Mouse (Mus musculus) liver, embryonic 14.5 days (tissue): ENCODE results near the gene Tdrkh. TPM values are rescaled to one million over a fixed set of nuclear protein-coding genes. Genes with fewer than 3 reads are reported as not detected.
A peak's percentile ranks its signal among the peaks of the same experiment; 100 is the strongest.

ENCODE experiments used
- ATAC-seq: fragments of 200-750 bp; cut with Nextera tagmentation; 2 replicates; pipeline ENCODE4 v1.8.0; 2017; ENCODE audit warnings: moderate number of reproducible peaks, mild to moderate bottlenecking, moderate library complexity; ENCODE audit not compliant: insufficient read depth
- DNase-seq, 3 experiments: peaks; one replicate each; pipeline ENCODE4 v3.0.0-alpha.2; 2012 to 2013; ENCODE audit warnings: low read depth in 3 of 3, low spot score in 3 of 3
- H3K27ac ChIP-seq: fragments of 300-500 bp; sonication (generic); 2 replicates; pipeline ENCODE4 v1.5.1; 2014; ENCODE audit warnings: moderate library complexity, mild to moderate bottlenecking, control low read depth, inconsistent platforms
- H3K27me3 ChIP-seq: fragments of 300-500 bp; sonication (generic); 2 replicates; pipeline ENCODE4 v1.6.1; 2014; ENCODE audit warnings: mild to moderate bottlenecking, low read length, moderate library complexity; ENCODE audit not compliant: control insufficient read depth, insufficient read depth
- H3K36me3 ChIP-seq: fragments of 300-500 bp; sonication (generic); replicated peaks from 2 replicates; pipeline ENCODE4 v1.6.1; 2014; ENCODE audit warnings: low read depth; ENCODE audit not compliant: control insufficient read depth, insufficient read depth
- H3K4me1 ChIP-seq, 2 experiments: fragments of 200-500 bp in 1 of 2; fragments of 300-500 bp in 1 of 2; sonication (generic) in 1 of 2; replicated peaks; 2 replicates each; pipeline ENCODE4 v1.6.1; 2012 to 2014; ENCODE audit warnings: antibody characterized with exemption in 1 of 2, inconsistent platforms in 1 of 2, low read length in 1 of 2; ENCODE audit not compliant: control insufficient read depth in 2 of 2, insufficient read depth in 2 of 2
- H3K4me2 ChIP-seq: fragments of 300-500 bp; sonication (generic); 2 replicates; pipeline ENCODE4 v1.6.1; 2014; ENCODE audit warnings: low read depth, mild to moderate bottlenecking, control low read depth, moderate library complexity
- H3K4me3 ChIP-seq, 2 experiments: fragments of 200-500 bp in 1 of 2; fragments of 300-500 bp in 1 of 2; sonication (generic) in 1 of 2; 2 replicates each; pipeline ENCODE4 v1.5.1; 2012 to 2014; ENCODE audit warnings: low read depth in 2 of 2, low read length in 2 of 2, mild to moderate bottlenecking in 2 of 2, control low read depth in 1 of 2, inconsistent platforms in 1 of 2, moderate library complexity in 1 of 2; ENCODE audit not compliant: insufficient read depth in 1 of 2
- H3K9ac ChIP-seq: fragments of 300-500 bp; sonication (generic); replicated peaks from 2 replicates; pipeline ENCODE4 v1.6.1; 2014; ENCODE audit warnings: mild to moderate bottlenecking, control low read depth, moderate library complexity
- H3K9me3 ChIP-seq: fragments of 300-500 bp; sonication (generic); 2 replicates; pipeline ENCODE4 v1.6.1; 2016; ENCODE audit warnings: low read length, mixed read lengths; ENCODE audit not compliant: control insufficient read depth
- CTCF ChIP-seq: IDR thresholded peaks from 2 replicates; pipeline ENCODE4 v1.5.1; 2016; ENCODE audit warnings: antibody characterized with exemption, low read depth, control low read depth
- EP300 ChIP-seq: IDR thresholded peaks from 2 replicates; pipeline ENCODE4 v1.6.1; 2016; ENCODE audit warnings: antibody characterized with exemption, low read depth
- WGBS: fragments of 180-500 bp; shearing (Covaris S2); extraction: QIAGEN DNeasy Blood & Tissue Kit; methylation state at CpG from one replicate; pipeline ENCODE4 v1.1.7; 2014; ENCODE audit not compliant: insufficient replicate concordance; 5-methylcytosine and 5-hydroxymethylcytosine counted together
- polyA plus RNA-seq, 2 experiments: library from polyadenylated mRNA; depleted of rRNA in 1 of 2; stranded (reverse) in 1 of 2; unstranded in 1 of 2; fragments of >200 nt; fragmentation: Nextera tagmentation in 1 of 2; extraction: Ambion mirVana in 1 of 2; gene quantifications; 2 replicates each; pipeline versions ENCODE4 v1.2.1 to v1.2.3; 2012 to 2014

Gene Tdrkh
- polyA plus RNA-seq, 2 experiments: 3.0 to 9.0 TPM

GRCm38 (mm10) chr3:94402451-94402850, 10.6 kb upstream of the Tdrkh start:
- Histone ChIP-seq H3K4me2 (no peak overlapping the region), H3K4me3 (no peak overlapping the region), H3K9me3 (no peaks in the 10 kb centered on the region), H3K27ac (no peak overlapping the region), H3K36me3 (no peaks in the 10 kb centered on the region), H3K9ac (no peak overlapping the region), H3K4me1 (no peaks in the 10 kb centered on the region), H3K27me3 (peaks cover 22% of the 10 kb centered on the region)
- WGBS: 48% methylated on average over 8 of the region's 8 CpGs
- TF ChIP-seq CTCF (no peak), EP300 (no peak)
- DNase-seq: no peak
- ATAC-seq: no peak

DNA sequence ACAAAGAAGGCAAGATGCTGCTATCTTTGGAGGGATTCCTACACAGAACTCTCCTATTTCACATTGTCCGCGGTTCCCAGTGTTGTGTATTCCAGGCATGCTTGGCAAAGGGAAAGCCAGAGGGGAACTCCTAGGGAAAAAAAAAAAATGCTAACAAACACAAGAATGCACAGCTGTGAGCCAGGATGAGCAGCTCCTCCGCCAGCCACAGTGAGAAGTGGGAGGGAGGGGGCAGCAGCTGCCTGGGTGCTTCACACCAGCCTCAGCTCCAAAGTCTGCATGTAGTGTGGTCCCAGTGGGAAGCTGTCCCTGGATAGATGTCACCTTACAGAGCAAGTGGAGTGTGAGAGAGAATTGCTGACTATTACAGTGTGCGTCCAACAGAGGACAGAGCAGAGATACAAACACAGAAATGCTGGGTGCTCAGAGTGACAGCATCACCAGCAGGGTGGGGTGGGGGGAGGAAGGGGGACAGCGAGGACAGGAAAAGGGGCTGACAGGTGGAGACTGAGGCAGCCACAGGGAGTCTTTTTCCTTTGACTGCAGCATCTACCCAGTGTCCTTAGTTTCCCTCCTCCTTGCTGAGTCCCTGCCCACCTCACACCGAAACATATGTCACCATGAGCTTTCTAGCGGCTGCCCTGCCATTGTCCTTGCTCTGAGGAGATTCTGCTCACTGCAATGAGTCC, 8.6 kb upstream of the Tdrkh start:
- WGBS: 36% methylated on average over 7 of the region's 7 CpGs
- Histone ChIP-seq H3K4me3 (no peak overlapping the region), H3K27me3 (peaks cover 6% of the 10 kb centered on the region), H3K4me1 (no peaks in the 10 kb centered on the region), H3K36me3 (no peaks in the 10 kb centered on the region), H3K9ac (no peak overlapping the region), H3K27ac (no peak overlapping the region), H3K9me3 (no peaks in the 10 kb centered on the region), H3K4me2 (no peak overlapping the region)
- no peak for ATAC-seq
- DNase-seq: no peak
- no peak for TF ChIP-seq EP300

GRCm38 (mm10) chr3:94405561-94405960, 7.5 kb upstream of the Tdrkh start:
- H3K9me3 ChIP-seq: no peaks in the 10 kb centered on the region
- no peaks in the 10 kb centered on the region for H3K4me1 ChIP-seq
- TF ChIP-seq EP300: no peak
- no peak for TF ChIP-seq CTCF
- H3K36me3 ChIP-seq: no peaks in the 10 kb centered on the region
- no peak overlapping the region for H3K4me3 ChIP-seq
- ATAC-seq (no peak), DNase-seq (no peak)
- WGBS: 52% methylated on average over 4 of the region's 4 CpGs
- H3K27me3 ChIP-seq: no peaks in the 10 kb centered on the region; the same call in 1 of the 2 replicates
- H3K9ac ChIP-seq: no peak overlapping the region
- H3K27ac ChIP-seq: no peak overlapping the region
- H3K4me2 ChIP-seq: no peak overlapping the region

- peak overlapping the region; percentile 77 for H3K4me2 ChIP-seq
- no peak for TF ChIP-seq CTCF
- no peaks in the 10 kb centered on the region for H3K9me3 ChIP-seq
- ATAC-seq (peak; percentile 59), DNase-seq (no peak)
- H3K4me1 ChIP-seq: peaks cover 0 to 3% of the 10 kb centered on the region in 2 experiments; a peak in 1 of 4 replicates
- WGBS: 7% methylated on average over 25 of the region's 25 CpGs
- peak overlapping the region; percentile 44 to 48 for H3K4me3 ChIP-seq
- no peaks in the 10 kb centered on the region for H3K27me3 ChIP-seq
- H3K36me3 ChIP-seq: no peaks in the 10 kb centered on the region
- H3K9ac ChIP-seq: peak overlapping the region; percentile 7; the same call in 1 of the 2 replicates
- H3K27ac ChIP-seq: no peak overlapping the region
Observed at GRCm38 (mm10) chr3:94412530-94412929, 543 bp upstream of the Tdrkh start.

- WGBS: 10% methylated on average over 2 of the region's 2 CpGs
- no peaks in the 10 kb centered on the region; the same call in 1 of the 2 replicates for H3K36me3 ChIP-seq
- H3K9me3 ChIP-seq: no peaks in the 10 kb centered on the region
- no peak overlapping the region for H3K4me2 ChIP-seq
- TF ChIP-seq CTCF: no peak
- TF ChIP-seq EP300: no peak
- no peak overlapping the region for H3K9ac ChIP-seq
- no peak for DNase-seq
- H3K4me1 ChIP-seq: no peaks in the 10 kb centered on the region
- H3K27ac ChIP-seq: no peak overlapping the region
- ATAC-seq: no peak
- H3K4me3 ChIP-seq: no peak overlapping the region
- H3K27me3 ChIP-seq: no peaks in the 10 kb centered on the region
Observed at GRCm38 (mm10) chr3:94430980-94431379, 17.9 kb downstream of the Tdrkh start.
